Mouse (Mus musculus) ES-Bruce4 (cell line): Measurements from ENCODE around the gene Dad1.

Experiments
- CTCF ChIP-seq: IDR thresholded peaks from one replicate; pipeline ENCODE4 v1.8.1; 2011; ENCODE audit warnings: low read depth, low read length
- EP300 ChIP-seq: IDR thresholded peaks from 2 replicates; pipeline ENCODE4 v1.6.1; 2011; ENCODE audit warnings: low read depth, low read length; ENCODE audit not compliant: insufficient read depth
- POLR2A ChIP-seq: IDR thresholded peaks from one replicate; pipeline ENCODE4 v1.8.1; 2011; ENCODE audit warnings: low read length; ENCODE audit not compliant: insufficient read depth

DNA sequence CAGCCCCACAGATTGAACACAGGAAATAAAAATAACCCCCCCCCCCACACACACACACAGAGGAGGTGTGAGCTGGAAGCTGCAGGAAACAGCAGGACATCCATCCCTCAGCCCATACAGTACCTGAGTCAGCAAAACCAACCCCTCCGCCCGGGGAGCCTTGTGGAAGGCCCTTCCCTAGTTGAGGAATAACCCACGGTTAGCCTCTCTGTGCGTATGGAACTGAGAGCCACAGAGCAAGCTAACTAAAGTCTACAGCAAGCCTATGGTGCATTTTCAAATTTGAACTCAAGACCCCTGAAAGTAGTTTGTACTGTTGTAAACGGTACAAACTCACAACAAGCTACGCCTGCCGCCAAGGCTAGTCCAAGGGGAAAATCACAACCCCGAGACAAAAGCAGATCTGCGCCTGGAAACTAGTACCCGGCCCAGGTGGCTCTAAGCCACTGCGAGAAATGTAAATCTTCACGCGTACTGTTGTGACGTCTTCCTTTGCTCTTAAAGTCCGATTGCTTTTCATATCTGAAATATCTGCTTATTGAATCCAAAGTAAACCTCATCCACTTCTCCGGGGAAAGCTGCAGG, 20.3 kb downstream of the Dad1 start:
- TF ChIP-seq POLR2A (no peak), CTCF (no peak), EP300 (no peak)
